In the genomic region with DNA sequence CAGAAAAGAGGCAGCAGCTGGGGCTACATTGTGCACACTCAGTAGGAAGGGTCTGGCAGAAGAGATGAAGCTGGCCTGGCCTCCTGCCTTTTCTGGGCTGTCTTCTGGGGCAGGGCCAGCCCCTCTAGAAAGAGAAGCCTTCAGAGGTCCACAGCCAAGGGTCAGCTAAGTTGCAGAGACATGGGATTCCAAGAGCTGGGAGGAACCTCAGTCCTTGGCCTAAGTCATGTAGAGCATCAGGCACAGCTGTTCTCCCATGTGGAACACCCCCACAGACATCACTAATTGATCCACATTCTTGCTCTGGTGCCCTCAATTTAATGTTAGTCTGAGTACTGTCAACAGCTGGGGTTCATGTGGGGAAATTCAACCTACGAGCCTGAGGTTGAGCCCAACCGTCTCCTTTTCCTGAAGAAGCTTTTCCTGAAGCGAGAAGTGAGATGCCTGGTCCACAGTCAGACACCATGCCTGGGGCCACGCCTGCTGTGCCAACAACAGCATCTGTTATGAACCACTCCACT, we compare ENCODE assay signal across 9 mouse cellular contexts. TPM values are rescaled to one million over a fixed set of nuclear protein-coding genes. Genes with fewer than 3 reads are reported as not detected.
A peak's percentile ranks its signal among the peaks of the same experiment; 100 is the strongest.
DNase-seq lines count a peak whose midpoint lies in the region; ATAC-seq and TF ChIP-seq lines count a peak whose summit lies in the region.
"Had no signal": no experiment of that assay in that cellular context is flagged by ENCODE, and none has a peak within 500 bp of the region (broad histone marks: within the 10 kb centered on the region; RNA-seq: fewer than 3 reads in every experiment).

No protein-coding gene starts in this region.

- no peak overlapping the region for H3K9ac ChIP-seq in hindbrain, embryonic 16.5 days (ENCODE audit: low read depth, low read length)
- H3K9ac ChIP-seq in hindbrain, embryonic 12.5 days = no peak overlapping the region
- no peak overlapping the region for H3K9ac ChIP-seq in embryonic facial prominence, embryonic 15.5 days
- H3K9ac ChIP-seq in intestine, embryonic 16.5 days (ENCODE audit: low read depth, low read length) = 0 out of 2 replicates have a peak overlapping the region, but pooled peaks have one; percentile 10
- H3K9ac ChIP-seq in lung, postnatal 0 days (replicated peaks; ENCODE audit: low read depth) = no peak overlapping the region

- no peak overlapping the region; the same call in 1 of the 2 replicates for H3K27ac ChIP-seq in hindbrain, embryonic 16.5 days (ENCODE audit: low read depth, low read length)
- H3K27ac ChIP-seq in hindbrain, embryonic 12.5 days = no peak overlapping the region
- peak overlapping the region; percentile 70 for H3K27ac ChIP-seq in embryonic facial prominence, embryonic 15.5 days (replicated peaks)
- peak overlapping the region; percentile 57 for H3K27ac ChIP-seq in intestine, embryonic 16.5 days (ENCODE audit: low read length)
- H3K27ac ChIP-seq in lung, postnatal 0 days (ENCODE audit: low read length) = peak overlapping the region; percentile 82

- no peak overlapping the region for H3K4me3 ChIP-seq in hindbrain, embryonic 16.5 days (ENCODE audit: low read length)
- no peak overlapping the region for H3K4me3 ChIP-seq in hindbrain, embryonic 12.5 days
- H3K4me3 ChIP-seq in embryonic facial prominence, embryonic 15.5 days (replicated peaks) = no peak overlapping the region
- H3K4me3 ChIP-seq in intestine, embryonic 16.5 days (ENCODE audit: low read length) = no peak overlapping the region
- no peak overlapping the region for H3K4me3 ChIP-seq in lung, postnatal 0 days (ENCODE audit: low read depth, low read length)

- no peaks in the 10 kb centered on the region for H3K27me3 ChIP-seq in hindbrain, embryonic 16.5 days (replicated peaks; ENCODE audit: control insufficient read depth, insufficient read depth, low read length)
- no peaks in the 10 kb centered on the region for H3K27me3 ChIP-seq in hindbrain, embryonic 12.5 days
- no peaks in the 10 kb centered on the region for H3K27me3 ChIP-seq in embryonic facial prominence, embryonic 15.5 days
- no peaks in the 10 kb centered on the region for H3K27me3 ChIP-seq in intestine, embryonic 16.5 days (replicated peaks; ENCODE audit: control insufficient read depth, insufficient read depth, low read length)
- H3K27me3 ChIP-seq in lung, postnatal 0 days (replicated peaks; ENCODE audit: insufficient read depth, low read length) = no peaks in the 10 kb centered on the region

- TF ChIP-seq CTCF in lung, postnatal 0 days (IDR thresholded peaks at IDR 0.05) = no peak

- H3K4me2 ChIP-seq in hindbrain, embryonic 16.5 days (ENCODE audit: low read length) = no peak overlapping the region
- H3K4me2 ChIP-seq in hindbrain, embryonic 12.5 days (replicated peaks) = no peak overlapping the region
- H3K4me2 ChIP-seq in embryonic facial prominence, embryonic 15.5 days (replicated peaks) = no peak overlapping the region
- no peak overlapping the region for H3K4me2 ChIP-seq in intestine, embryonic 16.5 days (ENCODE audit: low read depth, low read length)
- no peak overlapping the region for H3K4me2 ChIP-seq in lung, postnatal 0 days (replicated peaks; ENCODE audit: low read depth, low read length)

- ATAC-seq in hindbrain, embryonic 16.5 days = peak; percentile 34; the same call in 1 of the 2 replicates
- ATAC-seq in hindbrain, embryonic 12.5 days (ENCODE audit: low FRiP score) = no peak
- peak; percentile 65; the same call in 1 of the 2 replicates for ATAC-seq in embryonic facial prominence, embryonic 15.5 days (ENCODE audit: insufficient number of reproducible peaks, low FRiP score, low TSS enrichment, low read depth)
- peak; percentile 63 for ATAC-seq in intestine, embryonic 16.5 days
- ATAC-seq in lung, postnatal 0 days = peak; percentile 88

- H3K4me1 ChIP-seq in hindbrain, embryonic 16.5 days (ENCODE audit: control insufficient read depth, insufficient read depth, low read depth, low read length) = peaks cover 19% of the 10 kb centered on the region
- H3K4me1 ChIP-seq in hindbrain, embryonic 12.5 days = peaks cover 30% of the 10 kb centered on the region
- peaks cover 48% of the 10 kb centered on the region for H3K4me1 ChIP-seq in embryonic facial prominence, embryonic 15.5 days
- H3K4me1 ChIP-seq in intestine, embryonic 16.5 days (ENCODE audit: control insufficient read depth, insufficient read depth, low read length) = peaks cover 53% of the 10 kb centered on the region
- peaks cover 37% of the 10 kb centered on the region for H3K4me1 ChIP-seq in lung, postnatal 0 days (ENCODE audit: insufficient read depth, low read depth, low read length)

- peak; percentile 92 for DNase-seq in lung, postnatal 0 days (ENCODE audit: low spot score)
- DNase-seq in frontal cortex, postnatal 25 days (ENCODE audit: low spot score in 2 of 2) = no peak
- no peak for DNase-seq in cerebellum, adult 9-11 months
- DNase-seq in thymus, adult 18-20 months = no peak
- DNase-seq: cerebellum, postnatal 25 days had no signal

- TF ChIP-seq EP300 in lung, postnatal 0 days (IDR thresholded peaks at IDR 0.05) = peak; percentile 88; the same call in 1 of the 2 replicates

- H3K36me3 ChIP-seq in hindbrain, embryonic 16.5 days (ENCODE audit: control insufficient read depth, insufficient read depth, low read length) = no peaks in the 10 kb centered on the region
- no peaks in the 10 kb centered on the region for H3K36me3 ChIP-seq in hindbrain, embryonic 12.5 days
- H3K36me3 ChIP-seq in embryonic facial prominence, embryonic 15.5 days = no peaks in the 10 kb centered on the region
- H3K36me3 ChIP-seq in intestine, embryonic 16.5 days (ENCODE audit: control insufficient read depth, insufficient read depth, low read length) = no peaks in the 10 kb centered on the region
- no peaks in the 10 kb centered on the region for H3K36me3 ChIP-seq in lung, postnatal 0 days (ENCODE audit: insufficient read depth, low read length)

- no peaks in the 10 kb centered on the region for H3K9me3 ChIP-seq in hindbrain, embryonic 16.5 days (ENCODE audit: control insufficient read depth, low read length)
- no peaks in the 10 kb centered on the region for H3K9me3 ChIP-seq in hindbrain, embryonic 12.5 days (replicated peaks)
- H3K9me3 ChIP-seq in embryonic facial prominence, embryonic 15.5 days (replicated peaks) = no peaks in the 10 kb centered on the region
- no peaks in the 10 kb centered on the region for H3K9me3 ChIP-seq in intestine, embryonic 16.5 days (ENCODE audit: control insufficient read depth, low read length)
- no peaks in the 10 kb centered on the region for H3K9me3 ChIP-seq in lung, postnatal 0 days (ENCODE audit: low read length)

- WGBS in hindbrain, embryonic 16.5 days = 63% methylated on average over 4 of the region's 4 CpGs
- 64% methylated on average over 4 of the region's 4 CpGs for WGBS in hindbrain, embryonic 12.5 days
- 33% methylated on average over 4 of the region's 4 CpGs for WGBS in embryonic facial prominence, embryonic 15.5 days
- WGBS in intestine, embryonic 16.5 days = 57% methylated on average over 4 of the region's 4 CpGs
- 43% methylated on average over 4 of the region's 4 CpGs for WGBS in lung, postnatal 0 days

RNA-seq across cellular contexts. Expression of a gene that starts 20.0 kb away (rescaled TPM):
- 2.6 and 4.2 TPM in 2 replicates for polyA plus RNA-seq in hindbrain, embryonic 16.5 days (2015; fragmentation: Nextera tagmentation; extraction: Ambion mirVana)
- 6.8 TPM in 2 replicates for polyA plus RNA-seq in hindbrain, embryonic 12.5 days (2016; fragmentation: Nextera tagmentation; extraction: Ambion mirVana)
- 8.5 and 8.6 TPM in 2 replicates for polyA plus RNA-seq in embryonic facial prominence, embryonic 15.5 days (2015; fragmentation: Nextera tagmentation; extraction: Ambion mirVana)
- polyA plus RNA-seq in intestine, embryonic 16.5 days (2015; fragmentation: Nextera tagmentation; extraction: Ambion mirVana) = 10.1 and 10.3 TPM in 2 replicates
- 17.7 and 19.3 TPM in 2 replicates for polyA plus RNA-seq in lung, postnatal 0 days (2015; fragmentation: Nextera tagmentation; extraction: Ambion mirVana)

Comparison
In these comparisons a context has a peak if more than half of its experiments do, and no peak if none do; other contexts are left out.
1. H3K27ac ChIP-seq: peak in embryonic facial prominence, embryonic 15.5 days (single experiment), intestine, embryonic 16.5 days (single experiment) and lung, postnatal 0 days (single experiment); none in hindbrain, embryonic 16.5 days (single experiment) and hindbrain, embryonic 12.5 days (single experiment).